Mouse (Mus musculus) embryonic facial prominence, embryonic 14.5 days (tissue): Measurements from ENCODE around the gene Slc25a21. TPM values are rescaled to one million over a fixed set of nuclear protein-coding genes. Genes with fewer than 3 reads are reported as not detected.

ENCODE experiments used
- ATAC-seq: fragments of 200-750 bp; cut with Nextera tagmentation; 2 replicates; pipeline ENCODE4 v1.8.0; 2017; ENCODE audit warnings: low read depth, moderate number of reproducible peaks, moderate TSS enrichment
- DNase-seq: peaks from one replicate; pipeline ENCODE4 v3.0.0-alpha.2; 2015; ENCODE audit warnings: low spot score
- H3K27ac ChIP-seq: fragments of 300-500 bp; sonication (generic); replicated peaks from 2 replicates; pipeline ENCODE4 v1.5.1; 2014; ENCODE audit warnings: low read depth, mild to moderate bottlenecking, low read length, moderate library complexity
- H3K27me3 ChIP-seq: fragments of 300-500 bp; sonication (generic); replicated peaks from 2 replicates; pipeline ENCODE4 v1.6.1; 2014; ENCODE audit warnings: low read length; ENCODE audit not compliant: control insufficient read depth, insufficient read depth
- H3K36me3 ChIP-seq: fragments of 300-500 bp; sonication (generic); 2 replicates; pipeline ENCODE4 v1.6.1; 2014; ENCODE audit warnings: low read length, mixed read lengths; ENCODE audit not compliant: control insufficient read depth, insufficient read depth
- H3K4me1 ChIP-seq: fragments of 300-500 bp; sonication (generic); 2 replicates; pipeline ENCODE4 v1.6.1; 2014; ENCODE audit warnings: antibody characterized with exemption, low read length; ENCODE audit not compliant: control insufficient read depth, insufficient read depth
- H3K4me2 ChIP-seq: fragments of 300-500 bp; sonication (generic); 2 replicates; pipeline ENCODE4 v1.6.1; 2014; ENCODE audit warnings: low read depth, mild to moderate bottlenecking, low read length, moderate library complexity, mixed read lengths
- H3K4me3 ChIP-seq: fragments of 300-500 bp; sonication (generic); 2 replicates; pipeline ENCODE4 v1.5.1; 2014; ENCODE audit warnings: low read depth, mild to moderate bottlenecking, low read length
- H3K9ac ChIP-seq: fragments of 300-500 bp; sonication (generic); 2 replicates; pipeline ENCODE4 v1.6.1; 2014; ENCODE audit warnings: low read depth, mild to moderate bottlenecking, low read length, moderate library complexity, mixed read lengths
- H3K9me3 ChIP-seq: fragments of 300-500 bp; sonication (generic); 2 replicates; pipeline ENCODE4 v1.6.1; 2016; ENCODE audit warnings: low read length; ENCODE audit not compliant: control insufficient read depth
- WGBS: fragments of 180-500 bp; shearing (Covaris S2); extraction: QIAGEN DNeasy Blood & Tissue Kit; methylation state at CpG from one replicate; pipeline ENCODE4 v1.1.7; 2014; 5-methylcytosine and 5-hydroxymethylcytosine counted together
- polyA plus RNA-seq: library from polyadenylated mRNA; unstranded; fragments of >200 nt; fragmentation: Nextera tagmentation; extraction: Ambion mirVana; gene quantifications from 2 replicates; pipeline ENCODE4 v1.2.1, GENCODE M21; 2014

Slc25a21 gene
- polyA plus RNA-seq, 1 experiment from 2014 or later = 0.58 TPM

DNA sequence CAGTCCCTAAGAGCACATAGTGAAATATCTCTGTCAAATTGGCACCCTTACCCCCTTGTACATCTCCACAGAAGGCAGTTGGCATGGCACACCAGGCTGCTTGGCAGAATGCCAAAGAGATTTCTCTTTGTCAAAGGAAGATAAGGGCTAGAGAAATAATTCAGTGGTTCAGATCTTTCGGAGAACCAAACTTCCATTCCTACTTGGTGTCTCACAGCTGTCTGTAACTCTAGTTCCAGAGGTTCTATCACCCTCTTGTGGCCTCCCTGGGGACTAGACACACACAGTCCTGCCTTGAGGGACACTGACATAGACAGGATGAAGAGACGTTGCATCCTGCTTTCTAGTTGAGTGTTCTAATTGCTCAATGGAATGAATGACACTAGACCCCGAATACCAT, 2.7 kb downstream of the Slc25a21 start:
- Histone ChIP-seq H3K9ac (no peak overlapping the region), H3K4me1 (no peaks in the 10 kb centered on the region; the same call in 1 of the 2 replicates), H3K9me3 (no peaks in the 10 kb centered on the region), H3K4me3 (no peak overlapping the region), H3K27ac (no peak overlapping the region), H3K27me3 (peaks cover 32% of the 10 kb centered on the region), H3K4me2 (no peak overlapping the region), H3K36me3 (no peaks in the 10 kb centered on the region)
- 22% methylated on average over 3 of the region's 3 CpGs for WGBS
- no peak for ATAC-seq
- peak; percentile 43 for DNase-seq

DNA sequence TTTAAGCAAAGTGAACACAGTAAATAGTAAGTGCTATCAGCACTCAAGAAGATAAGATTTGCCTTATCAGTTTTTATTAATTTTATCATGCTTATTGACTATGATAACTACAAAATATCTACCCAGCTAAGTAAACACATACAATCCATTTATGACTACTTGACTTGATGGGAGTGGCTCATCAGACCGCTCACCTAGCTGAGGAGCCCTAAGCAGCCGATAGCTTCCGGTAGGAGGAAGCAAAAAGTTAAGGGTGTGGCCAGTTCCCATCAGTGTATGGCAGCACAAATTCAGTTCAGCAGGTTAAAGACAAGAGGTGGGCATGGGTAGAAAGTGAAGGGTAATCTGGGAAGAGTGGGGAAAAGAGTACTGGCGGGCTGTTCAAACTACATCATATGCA, 10.2 kb downstream of the Slc25a21 start:
- no peak overlapping the region for H3K27ac ChIP-seq
- ATAC-seq (no peak), DNase-seq (no peak)
- H3K4me1 ChIP-seq = no peaks in the 10 kb centered on the region
- H3K9ac ChIP-seq = no peak overlapping the region
- no peaks in the 10 kb centered on the region for H3K9me3 ChIP-seq
- no peak overlapping the region for H3K4me3 ChIP-seq
- no peaks in the 10 kb centered on the region for H3K36me3 ChIP-seq
- 0 out of 2 replicates have a peak, but pooled peaks cover 5% of the 10 kb centered on the region for H3K27me3 ChIP-seq
- 87% methylated on average over 4 of the region's 4 CpGs for WGBS
- H3K4me2 ChIP-seq = no peak overlapping the region

DNA sequence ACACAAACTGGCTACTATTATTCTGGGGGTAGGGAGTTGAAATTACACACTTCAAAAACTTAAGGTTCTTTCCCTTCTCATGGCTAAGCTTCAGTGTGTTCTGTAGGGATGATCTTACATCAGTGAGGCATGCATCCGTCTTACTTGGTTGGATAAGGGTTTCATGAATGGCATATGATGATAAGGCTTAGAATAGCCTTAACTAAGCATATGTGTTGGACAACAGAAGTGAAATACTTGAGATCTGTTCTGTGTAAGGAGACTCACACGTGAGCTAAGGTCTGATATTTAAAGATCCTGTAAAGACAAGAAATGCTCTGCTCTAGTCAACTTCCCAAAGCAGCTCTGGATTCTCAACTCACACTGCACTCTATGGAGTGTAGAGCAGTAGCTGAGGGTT, 11.1 kb downstream of the Slc25a21 start:
- H3K4me1 ChIP-seq = no peaks in the 10 kb centered on the region
- 0 out of 2 replicates have a peak, but pooled peaks cover 5% of the 10 kb centered on the region for H3K27me3 ChIP-seq
- ATAC-seq (no peak), DNase-seq (no peak)
- H3K4me2 ChIP-seq = no peak overlapping the region
- 65% methylated on average over 2 of the region's 2 CpGs for WGBS
- no peak overlapping the region for H3K4me3 ChIP-seq
- H3K36me3 ChIP-seq = no peaks in the 10 kb centered on the region
- no peaks in the 10 kb centered on the region for H3K9me3 ChIP-seq
- no peak overlapping the region for H3K27ac ChIP-seq
- H3K9ac ChIP-seq = no peak overlapping the region

DNA sequence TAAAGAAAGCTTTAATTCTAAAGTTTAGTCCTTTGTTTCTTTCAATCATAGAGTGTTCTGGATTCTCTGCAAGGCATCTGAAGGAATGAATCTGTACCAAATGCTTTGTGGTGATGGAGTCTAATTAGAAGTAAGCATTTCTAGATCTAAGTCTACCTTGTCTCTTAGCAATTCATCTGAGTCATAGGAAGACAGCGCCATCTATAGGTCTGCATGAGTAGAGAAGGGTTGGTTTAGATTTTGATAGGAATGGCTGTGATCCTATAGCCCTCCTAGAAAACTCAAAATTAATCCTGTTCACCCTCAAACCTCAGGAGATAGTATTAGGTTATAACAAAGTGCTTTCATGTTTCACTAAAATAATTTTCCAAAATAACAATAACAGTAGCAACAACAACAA, 11.8 kb downstream of the Slc25a21 start:
- DNase-seq = peak; percentile 29
- no peak for ATAC-seq
- Histone ChIP-seq H3K4me3 (no peak overlapping the region), H3K9ac (no peak overlapping the region), H3K36me3 (no peaks in the 10 kb centered on the region), H3K27ac (no peak overlapping the region), H3K4me2 (no peak overlapping the region), H3K27me3 (0 out of 2 replicates have a peak, but pooled peaks cover 5% of the 10 kb centered on the region), H3K9me3 (no peaks in the 10 kb centered on the region), H3K4me1 (no peaks in the 10 kb centered on the region)
- 2% methylated on average over 1 of the region's 1 CpGs for whole genome bisulfite sequencing

DNA sequence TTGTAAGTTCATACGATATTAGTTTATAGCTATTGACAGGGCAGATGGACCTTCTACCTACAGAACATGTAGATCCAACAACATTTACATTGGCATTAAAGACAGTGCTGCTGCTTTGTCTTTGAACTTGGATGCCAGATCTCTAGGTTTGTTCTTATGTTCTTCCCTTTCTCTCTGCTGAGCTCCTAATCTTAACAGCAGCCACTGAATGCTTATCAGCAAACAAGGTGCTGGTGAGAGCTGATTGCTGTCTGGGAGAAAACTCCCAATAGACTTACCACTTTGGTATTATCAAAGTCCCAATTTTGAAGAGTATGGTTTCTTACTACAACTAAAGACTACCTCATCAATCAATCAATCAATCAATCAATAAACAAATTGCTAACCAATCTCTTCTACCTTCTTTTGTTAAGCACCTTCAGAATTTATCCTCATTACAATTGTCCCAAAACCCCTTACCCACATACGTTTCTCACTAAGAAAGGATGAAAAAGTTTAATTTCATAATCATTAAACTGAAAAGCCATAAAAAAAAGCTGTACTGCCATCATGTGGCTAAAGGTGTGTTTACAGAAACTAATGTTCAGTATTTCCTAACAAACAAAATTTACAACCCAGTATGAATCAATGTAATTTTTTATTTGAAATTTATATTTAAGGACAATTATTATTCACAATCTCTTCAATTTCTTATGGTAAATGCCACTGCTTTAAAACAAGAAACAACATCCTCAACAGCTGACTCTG, 12.7 kb downstream of the Slc25a21 start:
- 54% methylated on average over 2 of the region's 2 CpGs for WGBS
- DNase-seq (peak; percentile 16), ATAC-seq (no peak)
- Histone ChIP-seq H3K36me3 (no peaks in the 10 kb centered on the region), H3K4me2 (no peak overlapping the region), H3K4me1 (no peaks in the 10 kb centered on the region), H3K27ac (no peak overlapping the region), H3K27me3 (0 out of 2 replicates have a peak, but pooled peaks cover 5% of the 10 kb centered on the region), H3K4me3 (no peak overlapping the region), H3K9ac (no peak overlapping the region), H3K9me3 (no peaks in the 10 kb centered on the region)

DNA sequence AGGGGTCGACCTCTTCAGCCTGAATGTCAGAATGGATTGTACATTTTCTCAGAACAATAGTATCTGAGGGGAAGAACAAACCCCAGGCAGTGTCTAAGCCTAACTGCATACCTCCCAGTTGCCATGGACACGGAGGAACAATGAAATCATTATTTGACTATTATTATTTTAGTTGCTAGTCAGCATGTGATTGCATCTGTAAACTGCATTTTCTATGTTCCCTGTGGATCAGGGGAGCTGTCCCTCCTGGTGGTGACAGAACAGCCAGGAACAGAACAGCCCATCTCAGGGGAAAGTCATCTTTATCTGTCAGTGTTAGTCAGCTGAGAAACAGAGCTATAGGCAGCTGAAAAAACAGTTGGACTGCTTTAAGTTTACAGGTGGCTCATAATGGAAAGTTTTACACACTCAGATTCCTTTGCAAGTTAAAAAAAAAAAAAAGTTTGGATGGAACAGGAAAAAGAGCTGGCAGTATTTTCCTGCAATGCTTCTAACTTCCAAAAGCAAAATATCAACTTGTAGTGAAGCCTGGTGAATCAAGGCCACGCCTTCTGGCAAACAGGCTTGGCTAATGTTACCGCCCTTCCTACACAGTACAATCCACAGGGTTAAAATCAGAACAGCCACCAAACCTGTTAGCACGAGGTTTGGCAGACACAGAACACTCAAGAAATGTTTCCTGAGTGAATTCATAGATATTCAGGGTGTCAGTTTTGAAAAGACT, 17.6 kb downstream of the Slc25a21 start:
- Histone ChIP-seq H3K9me3 (no peaks in the 10 kb centered on the region), H3K4me1 (no peaks in the 10 kb centered on the region), H3K4me3 (no peak overlapping the region), H3K9ac (no peak overlapping the region), H3K27ac (no peak overlapping the region), H3K36me3 (no peaks in the 10 kb centered on the region), H3K4me2 (no peak overlapping the region), H3K27me3 (no peaks in the 10 kb centered on the region)
- 33% methylated on average over 5 of the region's 5 CpGs for WGBS
- DNase-seq (peak; percentile 62), ATAC-seq (peak; percentile 71)

DNA sequence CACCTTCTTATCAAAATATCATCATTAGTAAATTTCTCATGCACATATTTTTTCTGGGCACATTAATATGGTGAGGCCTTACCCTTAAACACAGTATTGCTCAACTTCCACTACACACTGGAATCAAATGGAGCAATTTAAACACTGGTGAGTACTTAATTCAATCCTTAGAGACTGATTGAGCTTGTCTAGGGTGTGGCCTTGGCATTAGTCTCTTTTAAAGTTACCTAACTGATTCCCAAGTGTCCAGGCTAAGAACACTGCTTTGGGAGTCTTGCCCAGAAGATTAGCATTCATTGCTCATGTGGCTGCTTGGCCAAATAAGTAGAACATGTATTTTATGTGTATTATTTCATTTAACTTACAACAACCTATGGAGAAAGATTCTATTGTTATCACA, 18.5 kb downstream of the Slc25a21 start:
- Histone ChIP-seq H3K4me2 (no peak overlapping the region), H3K9me3 (no peaks in the 10 kb centered on the region), H3K9ac (no peak overlapping the region), H3K27ac (no peak overlapping the region), H3K36me3 (no peaks in the 10 kb centered on the region), H3K4me3 (no peak overlapping the region), H3K27me3 (no peaks in the 10 kb centered on the region), H3K4me1 (no peaks in the 10 kb centered on the region)
- ATAC-seq = no peak
- DNase-seq = no peak

DNA sequence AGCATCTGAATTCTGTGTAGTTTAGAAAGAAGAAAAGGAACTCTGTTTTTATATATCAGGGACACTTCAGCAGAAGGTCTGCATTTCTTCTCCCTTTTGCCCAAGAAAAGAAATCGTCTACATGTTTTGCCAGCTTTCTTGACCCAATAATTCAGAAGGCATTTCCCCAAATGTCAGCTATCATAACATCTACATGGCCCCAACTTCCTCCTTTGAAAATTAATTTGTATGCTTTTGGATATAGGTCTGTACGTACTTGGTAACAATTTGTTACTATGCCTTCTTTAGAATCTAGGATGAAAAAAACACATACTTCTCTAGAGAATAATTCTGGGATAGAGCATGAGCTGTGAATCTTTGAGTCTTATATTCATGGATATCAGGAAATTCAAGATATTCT, 34.0 kb downstream of the Slc25a21 start:
- ATAC-seq (no peak), DNase-seq (no peak)
- Histone ChIP-seq H3K9ac (no peak overlapping the region), H3K27me3 (no peaks in the 10 kb centered on the region), H3K4me3 (no peak overlapping the region), H3K9me3 (no peaks in the 10 kb centered on the region), H3K4me1 (no peaks in the 10 kb centered on the region), H3K4me2 (no peak overlapping the region), H3K27ac (no peak overlapping the region), H3K36me3 (no peaks in the 10 kb centered on the region)
- 57% methylated on average over 2 of the region's 2 CpGs for WGBS
